Mouse (Mus musculus) embryonic fibroblast, embryonic 13.5 days (primary cell): Measurements from ENCODE around the gene Ube2l6. TPM values are rescaled to one million over a fixed set of nuclear protein-coding genes. Genes with fewer than 3 reads are reported as not detected.
A peak's percentile ranks its signal among the peaks of the same experiment; 100 is the strongest.

Experiments
- H3K27ac ChIP-seq: 2 replicates; pipeline ENCODE4 v1.5.1; 2012; ENCODE audit warnings: low read length, control low read depth, inconsistent platforms; ENCODE audit not compliant: insufficient read depth
- H3K4me1 ChIP-seq: 2 replicates; pipeline ENCODE4 v1.6.1; 2011; ENCODE audit warnings: low read length; ENCODE audit not compliant: control insufficient read depth, insufficient read depth
- H3K4me3 ChIP-seq: 2 replicates; pipeline ENCODE4 v1.5.1; 2011; ENCODE audit warnings: mild to moderate bottlenecking, control low read depth, low read length; ENCODE audit not compliant: insufficient read depth
- CTCF ChIP-seq: IDR thresholded peaks from 2 replicates; pipeline ENCODE4 v1.5.1; 2011; ENCODE audit warnings: mild to moderate bottlenecking, control low read depth, low read length, moderate library complexity, borderline replicate concordance; ENCODE audit not compliant: insufficient read depth
- POLR2A ChIP-seq: IDR thresholded peaks from 2 replicates; pipeline ENCODE4 v1.6.1; 2011; ENCODE audit warnings: low read depth, mild to moderate bottlenecking, control low read depth, low read length, moderate library complexity
- polyA plus RNA-seq: library from polyadenylated mRNA; stranded (reverse); fragments of >200 nt; gene quantifications from 2 replicates; pipeline ENCODE4 v1.2.4, GENCODE M21; 2011; ENCODE audit warnings: low read depth; ENCODE audit not compliant: missing spikeins, insufficient read length

Gene Ube2l6
- polyA plus RNA-seq, 1 experiment, result 17.6 TPM

DNA sequence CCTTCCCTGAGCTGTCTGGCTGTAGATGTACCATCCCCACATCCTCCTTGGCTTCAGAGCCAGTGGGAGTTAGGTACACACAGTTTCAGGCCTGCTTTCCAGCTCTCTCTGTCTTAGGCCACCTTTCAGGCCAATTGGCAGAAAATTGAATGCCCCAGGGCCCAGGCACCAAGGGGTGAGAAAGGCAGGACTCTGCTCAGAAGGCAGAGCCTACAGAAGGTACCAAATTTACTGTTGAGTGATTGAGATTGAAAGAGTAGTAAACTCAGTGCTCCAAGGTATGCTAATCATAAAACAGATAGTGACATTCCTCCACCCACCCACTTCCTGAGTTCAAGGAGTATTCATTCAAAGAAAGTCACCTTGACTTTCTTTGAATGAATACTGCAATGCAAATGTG lies 10.7 kb downstream of the Ube2l6 start:
- TF ChIP-seq CTCF (no peak), POLR2A (no peak)
- Histone ChIP-seq H3K4me3 (no peak overlapping the region), H3K4me1 (no peaks in the 10 kb centered on the region), H3K27ac (no peak overlapping the region)

DNA sequence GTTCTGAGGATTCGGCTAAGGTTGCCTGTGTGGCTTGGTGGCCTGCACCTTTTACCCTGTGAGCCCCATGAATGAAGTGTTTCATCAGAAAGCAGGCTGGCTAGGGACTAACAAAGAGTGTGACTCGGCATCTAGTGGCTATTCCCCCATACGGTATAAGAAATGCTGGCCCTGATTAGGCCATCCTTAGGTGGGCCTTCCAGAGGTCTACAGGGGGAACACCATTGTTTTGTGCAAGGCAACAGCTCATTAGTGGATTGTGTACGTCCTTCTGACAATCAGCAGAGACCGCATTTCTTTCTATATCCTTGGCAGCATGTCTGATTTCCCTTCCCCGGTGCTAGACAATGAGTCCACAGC lies 11.9 kb downstream of the Ube2l6 start:
- no peak for TF ChIP-seq POLR2A
- TF ChIP-seq CTCF, result no peak
- Histone ChIP-seq H3K4me3 (no peak overlapping the region), H3K27ac (no peak overlapping the region), H3K4me1 (no peaks in the 10 kb centered on the region)

- H3K27ac ChIP-seq, result no peak overlapping the region
- TF ChIP-seq CTCF (no peak), POLR2A (no peak)
- no peaks in the 10 kb centered on the region for H3K4me1 ChIP-seq
- H3K4me3 ChIP-seq, result no peak overlapping the region
Measured at GRCm38 (mm10) chr2:84810886-84811577, 12.4 kb downstream of the Ube2l6 start.

DNA sequence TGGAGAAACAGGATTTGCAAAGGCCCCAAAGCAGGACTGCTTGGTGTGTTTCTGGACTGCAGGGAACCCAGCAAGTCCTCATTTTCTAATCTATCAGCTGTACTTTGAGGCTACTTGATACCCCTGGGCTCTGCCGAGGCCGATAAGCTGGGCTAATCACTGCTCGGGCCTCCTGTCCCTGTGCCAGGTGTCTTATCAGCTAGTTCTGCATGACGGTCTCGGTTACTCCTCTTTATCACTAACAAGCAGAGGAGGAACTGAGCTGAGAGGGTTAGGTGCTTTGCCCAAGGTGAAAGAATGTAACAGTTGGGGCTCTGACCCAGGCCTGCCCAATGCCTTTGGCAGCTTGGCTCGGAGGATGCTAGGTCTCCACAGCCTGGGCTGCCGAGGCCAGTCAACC lies 13.3 kb downstream of the Ube2l6 start:
- no peaks in the 10 kb centered on the region for H3K4me1 ChIP-seq
- H3K27ac ChIP-seq, result no peak overlapping the region
- no peak overlapping the region for H3K4me3 ChIP-seq
- TF ChIP-seq POLR2A (no peak), CTCF (no peak)

- no peak for TF ChIP-seq CTCF
- no peak for TF ChIP-seq POLR2A
- Histone ChIP-seq H3K27ac (no peak overlapping the region), H3K4me1 (no peaks in the 10 kb centered on the region), H3K4me3 (no peak overlapping the region)
Measured at GRCm38 (mm10) chr2:84812676-84813075, 14.0 kb downstream of the Ube2l6 start.

DNA sequence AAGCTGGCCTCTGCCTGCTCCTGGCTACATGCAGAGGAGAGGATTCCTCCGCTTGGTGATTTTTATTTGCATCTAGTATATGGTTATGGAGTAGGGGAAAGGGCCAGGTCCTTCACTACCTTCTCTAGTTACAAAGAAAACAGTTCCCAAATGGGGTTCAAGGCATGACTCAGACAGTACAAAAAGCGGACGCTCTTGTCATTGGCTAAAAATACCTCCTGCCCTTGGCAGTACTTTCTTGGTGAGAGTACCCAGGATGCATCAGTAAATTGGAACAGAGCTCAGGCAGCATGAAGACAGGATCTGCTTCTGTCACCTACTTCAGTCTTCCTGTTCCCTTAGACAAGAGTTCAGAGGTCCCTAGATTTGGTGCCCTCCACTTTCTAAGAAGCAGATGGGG lies 21.2 kb downstream of the Ube2l6 start:
- Histone ChIP-seq H3K4me3 (no peak overlapping the region), H3K4me1 (no peaks in the 10 kb centered on the region; the same call in 1 of the 2 replicates), H3K27ac (no peak overlapping the region)
- TF ChIP-seq POLR2A (no peak), CTCF (no peak)

DNA sequence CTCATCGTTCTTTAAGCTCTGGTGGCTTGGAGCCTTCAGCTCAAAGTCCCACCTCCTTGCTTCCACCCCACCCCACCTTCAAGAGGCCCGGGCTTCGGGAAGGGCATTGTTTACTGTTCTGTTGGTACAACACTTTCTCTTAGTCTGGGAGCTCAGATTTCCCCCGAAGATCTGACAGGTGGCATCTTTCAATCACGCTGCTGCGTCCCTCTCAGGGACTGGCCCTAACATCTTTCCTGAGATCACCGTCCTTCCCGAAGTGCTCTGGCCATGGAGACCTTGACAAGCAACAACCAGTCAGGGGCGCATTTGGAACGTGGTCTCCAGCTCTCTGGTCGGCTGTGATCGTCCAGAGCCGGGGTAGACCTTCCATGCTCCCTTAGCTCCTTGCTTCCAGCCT lies 23.9 kb downstream of the Ube2l6 start, which contains the start of gene Smtnl1:
Gene Smtnl1 (minus strand): TSS at position 101 of the 400 bp plus-strand sequence.
- H3K27ac ChIP-seq, result no peak within 1 kb of the TSS
- no peak for TF ChIP-seq POLR2A
- no peak for TF ChIP-seq CTCF
- H3K4me1 ChIP-seq, result no peaks in the 10 kb centered on the region; the same call in 1 of the 2 replicates
- H3K4me3 ChIP-seq, result no peak within 1 kb of the TSS

DNA sequence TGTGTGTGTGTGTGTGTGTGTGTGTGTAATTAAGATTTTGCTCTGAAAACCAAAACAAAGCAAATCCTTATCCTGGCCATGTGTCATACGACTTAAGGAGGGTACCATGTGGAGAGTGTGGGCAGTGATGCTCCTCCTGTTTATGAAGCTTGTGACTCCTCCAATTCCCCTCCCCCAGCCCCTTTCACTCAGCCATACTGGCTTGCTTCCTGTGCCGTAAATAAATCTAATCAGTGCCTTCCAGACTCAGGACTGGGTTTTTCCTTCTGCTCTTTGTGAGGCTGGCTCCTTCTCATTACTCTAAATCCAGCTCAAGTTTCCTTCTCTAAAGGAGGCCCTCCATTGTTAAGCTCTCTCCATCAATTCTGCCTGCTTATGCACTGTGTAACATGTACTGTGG lies 24.6 kb downstream of the Ube2l6 start:
- TF ChIP-seq CTCF (no peak), POLR2A (no peak)
- Histone ChIP-seq H3K4me3 (no peak overlapping the region), H3K27ac (no peak overlapping the region), H3K4me1 (no peaks in the 10 kb centered on the region; the same call in 1 of the 2 replicates)

DNA sequence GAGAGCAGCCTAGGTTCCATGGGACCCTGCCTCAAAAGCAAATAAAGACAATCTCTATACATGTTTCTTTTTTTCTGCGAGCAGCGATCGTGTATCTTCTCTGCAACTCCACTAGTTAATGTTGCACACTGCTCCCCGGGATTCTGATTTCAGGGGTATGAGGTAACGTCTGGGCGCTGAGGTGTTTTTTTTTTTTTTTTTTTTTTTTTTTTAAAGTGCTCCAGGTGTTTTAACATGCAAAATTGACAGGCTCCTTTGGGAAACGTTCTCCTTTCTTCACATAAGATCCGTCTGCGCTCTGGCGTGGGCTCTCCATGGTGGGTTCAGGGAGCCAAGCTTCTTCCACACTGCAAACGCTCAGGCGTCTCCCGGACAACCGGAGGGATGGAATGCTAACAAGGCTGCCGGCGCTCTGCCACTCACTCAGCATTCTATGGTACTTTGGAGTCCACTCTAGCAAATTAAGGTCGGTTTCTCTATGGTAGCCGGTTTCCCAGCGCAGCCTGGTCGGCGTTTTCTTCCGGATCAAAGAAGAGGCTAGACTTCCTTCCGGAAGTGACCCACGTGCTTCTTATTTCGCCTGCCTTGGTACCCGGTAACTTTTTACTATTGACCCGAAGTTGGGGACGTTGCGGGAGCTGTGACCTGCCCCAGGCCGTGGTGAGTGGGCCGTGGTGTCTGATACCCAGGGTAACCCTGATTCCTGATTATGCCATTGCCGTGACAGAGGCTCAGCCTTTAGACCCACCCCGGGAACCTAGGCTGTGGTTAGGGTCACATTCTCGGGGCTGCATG lies 28.1 kb downstream of the Ube2l6 start, which contains the start of gene Timm10:
Gene Timm10 (plus strand): TSS at position 510 of the 795 bp plus-strand sequence.
- Histone ChIP-seq H3K4me3 (peak within 1 kb of the TSS; percentile 99), H3K27ac (no peak within 1 kb of the TSS), H3K4me1 (no peaks in the 10 kb centered on the region)
- peak; percentile 6; the same call in 1 of the 2 replicates for TF ChIP-seq POLR2A
- TF ChIP-seq CTCF, result no peak
